Mouse (Mus musculus) MEL (cell line): ENCODE measurements at regions not wholly inside any gene's neighbourhood (a gene's known extent, or its start where the extent isn't known, plus 50 kb on each side); places are given as distances from the start of the nearest gene placed in this dataset.

ENCODE experiments used
- DNase-seq: peaks from one replicate; pipeline ENCODE4 v3.0.0; 2011; ENCODE audit warnings: low read depth, low spot score
- H3K27ac ChIP-seq: 2 replicates; pipeline ENCODE4 v1.5.1; 2012; ENCODE audit warnings: low read depth, mild to moderate bottlenecking, control low read depth, low read length, moderate library complexity; ENCODE audit not compliant: control insufficient read depth
- H3K27me3 ChIP-seq, 2 experiments: fragments of 150-350 bp in 1 of 2; sonication (generic) in 1 of 2; 2 replicates each; pipeline ENCODE4 v1.6.1; 2012; ENCODE audit warnings: low read length in 2 of 2, mild to moderate bottlenecking in 2 of 2, improper control_type of control experiment in 1 of 2, moderate library complexity in 1 of 2; ENCODE audit not compliant: insufficient read depth in 2 of 2, control insufficient read depth in 1 of 2
- H3K36me3 ChIP-seq, 2 experiments: 2 replicates each; pipeline ENCODE4 v1.6.1; 2012 to 2014; ENCODE audit warnings: low read length in 2 of 2, improper control_type of control experiment in 1 of 2, inconsistent platforms in 1 of 2, mild to moderate bottlenecking in 1 of 2; ENCODE audit not compliant: insufficient read depth in 2 of 2, control insufficient read depth in 1 of 2
- H3K4me1 ChIP-seq, 2 experiments: fragments of 150-350 bp in 1 of 2; sonication (generic) in 1 of 2; 2 replicates each; pipeline ENCODE4 v1.6.1; 2012; ENCODE audit warnings: low read length in 2 of 2, improper control_type of control experiment in 1 of 2, mild to moderate bottlenecking in 1 of 2; ENCODE audit not compliant: insufficient read depth in 2 of 2, control insufficient read depth in 1 of 2
- H3K4me3 ChIP-seq, 2 experiments: fragments of 150-350 bp in 1 of 2; sonication (generic) in 1 of 2; 2 replicates each; pipeline ENCODE4 v1.5.1; 2012; ENCODE audit warnings: low read depth in 2 of 2, low read length in 2 of 2, mild to moderate bottlenecking in 2 of 2, moderate library complexity in 2 of 2, control low read depth in 1 of 2, improper control_type of control experiment in 1 of 2; ENCODE audit not compliant: control insufficient read depth in 1 of 2, insufficient read depth in 1 of 2
- H3K79me2 ChIP-seq: 2 replicates; pipeline ENCODE4 v1.6.1; 2012; ENCODE audit warnings: mild to moderate bottlenecking, low read length, moderate library complexity; ENCODE audit not compliant: control insufficient read depth, poor library complexity, insufficient read depth
- H3K9ac ChIP-seq: 2 replicates; pipeline ENCODE4 v1.6.1; 2012; ENCODE audit warnings: low read depth, mild to moderate bottlenecking, control low read depth, low read length, moderate library complexity; ENCODE audit not compliant: control insufficient read depth, poor library complexity, severe bottlenecking
- H3K9me3 ChIP-seq: fragments of 150-350 bp; sonication (generic); replicated peaks from 2 replicates; pipeline ENCODE4 v1.6.1; 2012; ENCODE audit warnings: mild to moderate bottlenecking, low read length, improper control_type of control experiment, moderate library complexity; ENCODE audit not compliant: insufficient read depth
- BHLHE40 ChIP-seq: IDR thresholded peaks from 2 replicates; pipeline ENCODE4 v1.6.1; 2012; ENCODE audit warnings: low read depth, mild to moderate bottlenecking, inconsistent platforms, low read length, improper control_type of control experiment, borderline replicate concordance
- CTCF ChIP-seq, 3 experiments: IDR thresholded peaks in 2 of 3; conservative IDR thresholded peaks in 1 of 3; 2 replicates each; pipeline ENCODE4 v1.5.1; 2011 to 2012; ENCODE audit warnings: low read length in 3 of 3, low read depth in 2 of 3, mild to moderate bottlenecking in 2 of 3, improper control_type of control experiment in 1 of 3, inconsistent platforms in 1 of 3, mixed read lengths in 1 of 3, moderate library complexity in 1 of 3; ENCODE audit not compliant: control insufficient read depth in 1 of 3, insufficient read depth in 1 of 3, poor library complexity in 1 of 3, severe bottlenecking in 1 of 3
- ELF1 ChIP-seq: IDR thresholded peaks from 2 replicates; pipeline ENCODE4 v1.6.1; 2014; ENCODE audit warnings: low read depth, mild to moderate bottlenecking, inconsistent platforms, low read length, improper control_type of control experiment, moderate library complexity
- EP300 ChIP-seq, 2 experiments: IDR thresholded peaks; 2 replicates each; pipeline ENCODE4 v1.6.1; 2011; ENCODE audit warnings: improper control_type of control experiment in 2 of 2, low read length in 2 of 2, low read depth in 1 of 2, mild to moderate bottlenecking in 1 of 2
- ETS1 ChIP-seq: IDR thresholded peaks from 2 replicates; pipeline ENCODE4 v1.6.1; 2012; ENCODE audit warnings: low read depth, mild to moderate bottlenecking, inconsistent platforms, low read length, improper control_type of control experiment, moderate library complexity
- HCFC1 ChIP-seq: IDR thresholded peaks from 2 replicates; pipeline ENCODE4 v1.6.1; 2012; ENCODE audit warnings: low read depth, mild to moderate bottlenecking, inconsistent platforms, low read length, improper control_type of control experiment, moderate library complexity
- MAZ ChIP-seq: IDR thresholded peaks from 2 replicates; pipeline ENCODE4 v1.6.1; 2012; ENCODE audit warnings: low read depth, mild to moderate bottlenecking, inconsistent platforms, low read length, improper control_type of control experiment
- MEF2A ChIP-seq: IDR thresholded peaks from 2 replicates; pipeline ENCODE4 v1.6.1; 2014; ENCODE audit warnings: low read depth, mild to moderate bottlenecking, inconsistent platforms, low read length, improper control_type of control experiment; ENCODE audit not compliant: poor library complexity, insufficient replicate concordance, severe bottlenecking; ENCODE audit errors: extremely low read depth
- MXI1 ChIP-seq: IDR thresholded peaks from 2 replicates; pipeline ENCODE4 v1.6.1; 2011; ENCODE audit warnings: mild to moderate bottlenecking, low read depth, low read length, improper control_type of control experiment
- MYB ChIP-seq: IDR thresholded peaks from 2 replicates; pipeline ENCODE4 v1.6.1; 2011; ENCODE audit warnings: mild to moderate bottlenecking, low read depth, low read length, improper control_type of control experiment
- MYC ChIP-seq: IDR thresholded peaks from 2 replicates; pipeline ENCODE4 v1.6.1; 2011; ENCODE audit warnings: low read depth, mild to moderate bottlenecking, low read length, improper control_type of control experiment, moderate library complexity
- NELFE ChIP-seq: IDR thresholded peaks from 2 replicates; pipeline ENCODE4 v1.6.1; 2011; ENCODE audit warnings: low read depth, low read length, improper control_type of control experiment
- NRF1 ChIP-seq: IDR thresholded peaks from 2 replicates; pipeline ENCODE4 v1.6.1; 2014; ENCODE audit warnings: low read depth, mild to moderate bottlenecking, inconsistent platforms, low read length, improper control_type of control experiment, moderate library complexity; ENCODE audit not compliant: poor library complexity, insufficient read depth, severe bottlenecking
- POLR2AphosphoS5 ChIP-seq: IDR thresholded peaks from 2 replicates; pipeline ENCODE4 v1.6.1; 2012; ENCODE audit warnings: low read depth, borderline replicate concordance, mild to moderate bottlenecking, inconsistent platforms, low read length, moderate library complexity, mixed read lengths
- RAD21 ChIP-seq: IDR thresholded peaks from 2 replicates; pipeline ENCODE4 v1.6.1; 2011; ENCODE audit warnings: mild to moderate bottlenecking, low read depth, low read length, improper control_type of control experiment
- RCOR1 ChIP-seq: IDR thresholded peaks from 2 replicates; pipeline ENCODE4 v1.6.1; 2012; ENCODE audit warnings: low read depth, mild to moderate bottlenecking, inconsistent platforms, low read length, improper control_type of control experiment
- SIN3A ChIP-seq: IDR thresholded peaks from 2 replicates; pipeline ENCODE4 v1.6.1; 2012; ENCODE audit warnings: low read length, improper control_type of control experiment, inconsistent platforms
- UBTF ChIP-seq: IDR thresholded peaks from 2 replicates; pipeline ENCODE4 v1.6.1; 2012; ENCODE audit warnings: low read depth, mild to moderate bottlenecking, inconsistent platforms, low read length, improper control_type of control experiment, moderate library complexity, borderline replicate concordance; ENCODE audit not compliant: insufficient read depth
- ZMIZ1 ChIP-seq: IDR thresholded peaks from 2 replicates; pipeline ENCODE4 v1.6.1; 2012; ENCODE audit warnings: low read depth, mild to moderate bottlenecking, inconsistent platforms, low read length, improper control_type of control experiment, moderate library complexity

- Histone ChIP-seq H3K79me2 (no peaks in the 10 kb centered on the region), H3K4me3 (no peak overlapping the region), H3K27me3 (no peaks in the 10 kb centered on the region), H3K9me3 (no peaks in the 10 kb centered on the region), H3K36me3 (no peaks in the 10 kb centered on the region), H3K4me1 (no peaks in the 10 kb centered on the region), H3K9ac (no peak overlapping the region), H3K27ac (no peak overlapping the region)
- TF ChIP-seq SIN3A (no peak), HCFC1 (no peak), MYB (no peak), POLR2AphosphoS5 (no peak), EP300 (IDR thresholded peaks at IDR 0.05; ENCODE audit: low read depth in 1 of 2, low read length in 2 of 2) (no peak), NRF1 (no peak), RCOR1 (no peak), MYC (no peak), NELFE (no peak), MAZ (no peak), ETS1 (no peak), MEF2A (no peak), ZMIZ1 (no peak), MXI1 (no peak), ELF1 (no peak)
- DNase-seq, result no peak
Measured at GRCm38 (mm10) chr6:49990522-49990858, 119.6 kb upstream of the Mpp6 start.

- H3K79me2 ChIP-seq, result no peaks in the 10 kb centered on the region
- H3K27me3 ChIP-seq, result no peaks in the 10 kb centered on the region
- no peaks in the 10 kb centered on the region for H3K9me3 ChIP-seq
- DNase-seq, result no peak
- no peak overlapping the region for H3K27ac ChIP-seq
- no peak overlapping the region for H3K4me3 ChIP-seq
- no peaks in the 10 kb centered on the region for H3K4me1 ChIP-seq
- H3K36me3 ChIP-seq, result no peaks in the 10 kb centered on the region
- TF ChIP-seq RCOR1, result no peak
- TF ChIP-seq BHLHE40, result no peak
- no peak for TF ChIP-seq NRF1
- TF ChIP-seq RAD21, result no peak
- no peak for TF ChIP-seq MEF2A
- no peak for TF ChIP-seq EP300 (IDR thresholded peaks at IDR 0.05; ENCODE audit: low read depth in 1 of 2, low read length in 2 of 2)
- no peak for TF ChIP-seq ELF1
- no peak for TF ChIP-seq POLR2AphosphoS5
- TF ChIP-seq NELFE, result no peak
- TF ChIP-seq SIN3A, result no peak
- no peak for TF ChIP-seq CTCF (IDR thresholded peaks at IDR 0.05 in 2 of 3, conservative IDR thresholded peaks at IDR 0.05 in 1 of 3; ENCODE audit: control insufficient read depth in 1 of 3, insufficient read depth in 1 of 3, low read depth in 2 of 3, low read length in 3 of 3, poor library complexity in 1 of 3, severe bottlenecking in 1 of 3)
- no peak for TF ChIP-seq ETS1
- no peak for TF ChIP-seq UBTF
- H3K9ac ChIP-seq, result no peak overlapping the region
Measured at GRCm38 (mm10) chr6:49999365-49999764, 110.7 kb upstream of the Mpp6 start.
